Mouse (Mus musculus): ENCODE results near the gene Sh3pxd2a. TPM values are rescaled to one million over a fixed set of nuclear protein-coding genes. Genes with fewer than 3 reads are reported as not detected.

Sh3pxd2a gene
- polyA plus RNA-seq, 1 experiment from 2014 or later = 2.3 TPM

DNA sequence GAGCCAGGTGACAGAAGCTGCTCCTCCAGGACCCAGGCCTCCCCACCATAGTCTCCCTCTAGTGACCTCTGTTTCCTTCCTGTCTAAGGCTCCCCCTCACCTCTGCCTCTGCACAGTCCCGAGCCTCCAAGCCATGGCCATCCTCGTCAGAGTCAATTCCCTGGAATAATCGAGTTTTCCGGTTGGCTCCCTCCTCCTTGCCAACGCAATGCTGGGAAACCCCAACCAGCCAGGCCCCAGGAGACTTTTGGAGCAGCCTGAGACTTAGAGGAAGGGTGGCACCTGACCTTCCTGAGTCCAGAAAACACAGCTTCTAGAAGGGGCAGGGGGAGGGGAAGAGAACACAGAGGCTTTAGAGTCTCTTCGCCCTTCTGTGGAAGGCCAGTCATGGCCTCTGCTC lies 213.3 kb downstream of the Sh3pxd2a start:
- Histone ChIP-seq H3K4me1 (peaks cover 8% of the 10 kb centered on the region), H3K4me3 (no peak overlapping the region), H3K36me3 (replicated peaks) (no peaks in the 10 kb centered on the region), H3K9me3 (no peaks in the 10 kb centered on the region), H3K9ac (no peak overlapping the region), H3K4me2 (no peak overlapping the region), H3K27ac (no peak overlapping the region), H3K27me3 (replicated peaks) (peaks cover 39% of the 10 kb centered on the region)
- WGBS = 55% methylated on average over 6 of the region's 6 CpGs
- no peak for ATAC-seq (replicated peaks)

DNA sequence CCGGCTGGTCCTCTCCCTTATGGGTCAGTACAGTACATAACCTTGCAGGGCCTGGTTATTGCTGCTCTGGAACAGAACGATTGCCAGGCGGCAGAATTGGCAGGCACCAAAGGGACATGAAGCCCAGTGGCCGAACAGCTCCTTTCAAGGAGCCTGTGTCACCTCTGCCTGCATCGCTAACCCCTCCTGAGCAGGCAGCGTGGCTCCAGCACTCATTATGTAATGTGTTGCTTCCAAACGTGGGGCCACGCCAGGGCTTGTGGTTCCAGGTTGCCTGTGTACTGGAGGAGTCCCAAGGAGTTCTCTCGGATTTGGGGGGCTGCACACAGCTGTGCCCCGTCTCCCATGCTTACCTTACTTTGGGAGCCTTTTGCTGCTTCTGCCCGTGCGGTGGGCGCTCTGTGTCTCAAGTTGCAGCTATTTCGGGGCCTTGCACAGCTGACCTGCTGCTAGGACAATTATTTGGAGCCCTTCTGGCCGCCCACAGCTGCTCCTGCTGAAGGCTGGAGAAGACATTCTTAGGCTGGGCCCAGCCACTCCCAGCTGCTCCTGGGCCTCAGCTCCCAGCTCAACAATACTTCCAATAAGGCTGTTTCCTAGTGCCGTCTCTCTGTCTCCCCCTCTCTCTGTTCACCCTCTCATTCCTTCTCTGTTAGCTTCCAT lies 215.2 kb downstream of the Sh3pxd2a start:
- Histone ChIP-seq H3K27me3 (replicated peaks) (peaks cover 34% of the 10 kb centered on the region), H3K4me1 (peaks cover 8% of the 10 kb centered on the region), H3K27ac (no peak overlapping the region), H3K4me2 (no peak overlapping the region), H3K9me3 (no peaks in the 10 kb centered on the region), H3K36me3 (replicated peaks) (no peaks in the 10 kb centered on the region), H3K4me3 (no peak overlapping the region), H3K9ac (no peak overlapping the region)
- no peak for ATAC-seq (replicated peaks)
- WGBS = 73% methylated on average over 16 of the region's 16 CpGs

DNA sequence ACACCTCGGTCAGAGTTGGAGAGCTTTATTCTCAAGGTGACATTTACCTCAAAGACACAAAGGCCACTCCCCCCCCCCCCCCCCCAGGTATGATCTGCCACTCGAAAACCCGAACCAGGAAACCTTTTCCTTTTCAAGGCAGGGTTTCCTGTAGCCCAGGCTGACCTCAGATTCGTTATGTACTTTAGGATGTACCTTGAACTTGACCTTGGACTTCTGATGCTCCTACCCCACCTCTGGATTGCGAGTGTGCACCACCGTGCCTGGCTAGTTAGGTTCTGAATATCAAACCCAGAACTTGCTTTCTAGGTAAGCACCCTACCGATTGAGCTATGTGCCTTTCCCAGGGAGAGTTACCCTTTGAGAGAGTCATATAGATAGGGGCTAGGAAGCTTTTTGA lies 215.9 kb downstream of the Sh3pxd2a start:
- no peak overlapping the region for H3K27ac ChIP-seq
- 86% methylated on average over 7 of the region's 7 CpGs for WGBS
- H3K9me3 ChIP-seq = no peaks in the 10 kb centered on the region
- H3K4me2 ChIP-seq = no peak overlapping the region
- H3K36me3 ChIP-seq (replicated peaks) = no peaks in the 10 kb centered on the region
- peaks cover 5% of the 10 kb centered on the region for H3K4me1 ChIP-seq
- H3K4me3 ChIP-seq = no peak overlapping the region
- H3K9ac ChIP-seq = no peak overlapping the region
- ATAC-seq (replicated peaks) = no peak
- peaks cover 27% of the 10 kb centered on the region for H3K27me3 ChIP-seq (replicated peaks)

DNA sequence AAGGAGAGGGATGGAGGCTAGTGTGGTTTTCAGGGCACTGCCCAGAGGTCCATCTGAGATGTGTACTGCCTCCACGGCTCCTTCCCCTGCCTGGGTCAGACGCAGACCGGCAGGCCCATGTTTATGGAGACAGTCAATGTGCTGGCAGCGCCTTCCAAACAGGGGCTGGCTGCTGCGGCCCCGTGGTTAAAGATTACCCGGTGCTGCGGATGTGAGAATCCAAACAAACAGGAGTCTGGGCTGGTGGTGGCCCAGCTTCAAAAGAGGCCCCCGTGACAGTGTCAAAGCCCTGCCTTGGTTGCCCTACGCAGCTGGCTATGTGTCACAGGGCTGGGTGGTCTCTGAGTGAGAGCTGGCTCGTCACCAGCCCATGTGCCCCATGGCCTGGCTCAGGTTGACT lies 216.4 kb downstream of the Sh3pxd2a start:
- Histone ChIP-seq H3K27me3 (replicated peaks) (peaks cover 22% of the 10 kb centered on the region), H3K9me3 (no peaks in the 10 kb centered on the region), H3K4me3 (no peak overlapping the region), H3K36me3 (replicated peaks) (no peaks in the 10 kb centered on the region), H3K27ac (no peak overlapping the region), H3K4me1 (peaks cover under 1% of the 10 kb centered on the region; the same call in 1 of the 2 replicates), H3K4me2 (no peak overlapping the region), H3K9ac (no peak overlapping the region)
- no peak for ATAC-seq (replicated peaks)
- 72% methylated on average over 11 of the region's 11 CpGs for WGBS

DNA sequence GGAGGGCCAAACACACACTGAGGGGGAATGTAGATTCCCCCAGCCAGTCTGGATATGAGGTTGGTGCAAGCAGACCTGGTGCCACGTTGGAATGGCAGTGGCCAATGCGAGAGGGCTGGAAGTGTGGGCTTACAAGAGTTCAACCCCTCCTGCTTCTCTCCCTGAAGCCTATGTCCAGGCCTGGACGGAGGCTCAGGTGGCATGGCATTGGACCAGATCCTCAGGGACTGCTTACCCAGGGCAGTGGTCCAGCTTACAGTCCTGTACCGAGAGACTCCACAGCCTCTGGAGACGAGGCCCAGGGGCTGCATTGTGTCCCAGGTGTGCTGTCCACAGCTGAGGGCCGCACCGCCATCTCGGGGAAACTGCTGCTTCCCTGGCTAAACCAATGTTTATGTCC lies 218.7 kb downstream of the Sh3pxd2a start:
- no peak overlapping the region for H3K27ac ChIP-seq
- no peak overlapping the region for H3K4me3 ChIP-seq
- WGBS = 77% methylated on average over 8 of the region's 8 CpGs
- H3K27me3 ChIP-seq (replicated peaks) = 0 out of 2 replicates have a peak, but pooled peaks cover under 1% of the 10 kb centered on the region
- no peaks in the 10 kb centered on the region for H3K9me3 ChIP-seq
- no peak overlapping the region for H3K4me2 ChIP-seq
- no peaks in the 10 kb centered on the region for H3K36me3 ChIP-seq (replicated peaks)
- ATAC-seq (replicated peaks) = no peak
- no peak overlapping the region for H3K9ac ChIP-seq
- no peaks in the 10 kb centered on the region for H3K4me1 ChIP-seq

DNA sequence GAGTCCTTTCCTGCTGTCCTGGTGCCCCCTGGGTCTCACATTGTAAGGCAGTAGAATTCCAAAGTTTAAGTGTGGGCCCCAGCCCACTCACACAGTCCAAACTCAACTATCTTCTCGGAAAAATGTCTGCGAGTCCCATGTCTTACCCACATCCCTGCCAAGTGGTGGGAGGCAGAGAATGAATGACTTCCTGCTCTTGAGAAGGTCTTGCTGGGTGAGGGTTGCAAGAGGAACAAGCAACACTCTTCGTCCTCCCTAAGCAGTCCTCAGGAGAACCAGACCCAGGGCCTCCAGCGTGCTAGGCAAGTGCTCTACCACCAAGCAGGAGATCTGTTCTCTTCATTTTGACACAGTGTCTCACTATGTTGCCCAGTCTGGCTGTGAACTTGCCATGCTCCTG lies 222.0 kb downstream of the Sh3pxd2a start:
- Histone ChIP-seq H3K27ac (no peak overlapping the region), H3K4me3 (no peak overlapping the region), H3K4me2 (no peak overlapping the region), H3K9ac (no peak overlapping the region), H3K4me1 (no peaks in the 10 kb centered on the region), H3K36me3 (replicated peaks) (no peaks in the 10 kb centered on the region), H3K27me3 (replicated peaks) (0 out of 2 replicates have a peak, but pooled peaks cover 3% of the 10 kb centered on the region), H3K9me3 (no peaks in the 10 kb centered on the region)
- no peak for ATAC-seq (replicated peaks)
- WGBS = 89% methylated on average over 4 of the region's 4 CpGs

DNA sequence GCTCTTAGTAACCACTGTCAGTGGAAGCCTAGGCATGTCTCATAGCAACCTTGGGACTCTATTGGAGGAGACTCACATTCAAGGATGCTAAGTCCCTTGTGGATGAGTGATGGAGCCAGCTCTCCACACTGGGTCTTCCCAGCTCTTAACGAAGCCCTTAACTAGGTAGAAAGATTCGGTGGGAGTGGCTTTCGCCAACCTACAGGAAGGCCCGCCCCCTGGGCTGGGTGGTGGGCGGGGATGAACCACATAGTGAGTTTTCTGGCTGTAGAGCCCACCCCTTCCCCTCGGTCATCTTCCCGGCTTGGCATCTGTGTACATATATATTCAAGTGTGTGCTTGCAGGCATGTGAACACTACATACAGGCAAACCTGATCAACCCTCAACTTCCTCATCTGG lies 223.2 kb downstream of the Sh3pxd2a start:
- Histone ChIP-seq H3K4me3 (no peak overlapping the region), H3K27ac (no peak overlapping the region), H3K9me3 (no peaks in the 10 kb centered on the region), H3K27me3 (replicated peaks) (0 out of 2 replicates have a peak, but pooled peaks cover 3% of the 10 kb centered on the region), H3K36me3 (replicated peaks) (no peaks in the 10 kb centered on the region), H3K4me1 (no peaks in the 10 kb centered on the region), H3K4me2 (no peak overlapping the region), H3K9ac (no peak overlapping the region)
- 69% methylated on average over 7 of the region's 7 CpGs for WGBS
- ATAC-seq (replicated peaks) = no peak

DNA sequence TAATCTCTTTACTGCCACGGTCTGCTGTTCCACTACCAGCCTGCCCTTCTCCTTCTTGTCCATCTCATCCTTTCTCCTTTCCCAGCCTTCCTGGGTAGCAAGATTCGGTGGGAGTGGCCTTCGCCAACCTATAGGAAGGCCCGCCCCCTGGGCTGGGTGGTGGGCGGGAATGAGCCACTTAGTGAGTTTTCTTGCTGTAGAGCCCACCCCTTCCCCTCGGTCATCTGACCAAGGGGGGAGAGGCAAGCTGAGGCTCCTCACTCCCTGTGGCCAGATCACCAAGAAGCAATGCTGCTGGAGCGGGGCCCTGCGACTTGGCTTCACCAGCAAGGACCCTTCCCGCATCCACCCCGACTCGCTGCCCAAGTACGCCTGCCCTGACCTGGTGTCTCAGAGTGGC lies 224.1 kb downstream of the Sh3pxd2a start:
- Histone ChIP-seq H3K27ac (no peak overlapping the region), H3K4me2 (no peak overlapping the region), H3K4me1 (no peaks in the 10 kb centered on the region), H3K36me3 (replicated peaks) (no peaks in the 10 kb centered on the region), H3K4me3 (no peak overlapping the region), H3K27me3 (replicated peaks) (0 out of 2 replicates have a peak, but pooled peaks cover 3% of the 10 kb centered on the region), H3K9ac (no peak overlapping the region), H3K9me3 (no peaks in the 10 kb centered on the region)
- ATAC-seq (replicated peaks) = no peak
- WGBS = 47% methylated on average over 12 of the region's 12 CpGs

DNA sequence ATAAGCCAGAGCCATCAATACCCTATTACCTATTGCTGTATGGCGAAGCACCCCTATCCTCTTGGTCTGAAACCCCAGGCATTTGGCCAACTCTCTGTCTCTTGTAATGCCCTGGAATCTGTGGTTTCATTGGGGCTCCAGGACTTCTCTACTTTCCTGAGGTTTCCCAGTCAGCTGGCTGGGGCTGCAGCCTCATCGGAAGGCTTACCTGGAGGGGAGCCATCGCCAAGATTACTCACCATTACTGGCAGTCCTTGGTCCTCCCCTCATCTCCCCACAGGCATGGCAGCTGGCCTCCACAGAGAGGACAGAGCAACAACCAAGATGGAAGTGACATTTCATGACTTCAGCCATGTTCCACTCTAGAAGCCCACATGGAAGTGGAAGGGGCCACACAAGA lies 231.1 kb downstream of the Sh3pxd2a start:
- H3K4me1 ChIP-seq = peaks cover 10% of the 10 kb centered on the region
- WGBS = 95% methylated on average over 3 of the region's 3 CpGs
- H3K4me3 ChIP-seq = no peak overlapping the region
- H3K27me3 ChIP-seq (replicated peaks) = no peaks in the 10 kb centered on the region
- no peak for ATAC-seq (replicated peaks)
- no peaks in the 10 kb centered on the region for H3K9me3 ChIP-seq
- H3K36me3 ChIP-seq (replicated peaks) = no peaks in the 10 kb centered on the region
- H3K9ac ChIP-seq = no peak overlapping the region
- H3K4me2 ChIP-seq = no peak overlapping the region
- H3K27ac ChIP-seq = no peak overlapping the region

DNA sequence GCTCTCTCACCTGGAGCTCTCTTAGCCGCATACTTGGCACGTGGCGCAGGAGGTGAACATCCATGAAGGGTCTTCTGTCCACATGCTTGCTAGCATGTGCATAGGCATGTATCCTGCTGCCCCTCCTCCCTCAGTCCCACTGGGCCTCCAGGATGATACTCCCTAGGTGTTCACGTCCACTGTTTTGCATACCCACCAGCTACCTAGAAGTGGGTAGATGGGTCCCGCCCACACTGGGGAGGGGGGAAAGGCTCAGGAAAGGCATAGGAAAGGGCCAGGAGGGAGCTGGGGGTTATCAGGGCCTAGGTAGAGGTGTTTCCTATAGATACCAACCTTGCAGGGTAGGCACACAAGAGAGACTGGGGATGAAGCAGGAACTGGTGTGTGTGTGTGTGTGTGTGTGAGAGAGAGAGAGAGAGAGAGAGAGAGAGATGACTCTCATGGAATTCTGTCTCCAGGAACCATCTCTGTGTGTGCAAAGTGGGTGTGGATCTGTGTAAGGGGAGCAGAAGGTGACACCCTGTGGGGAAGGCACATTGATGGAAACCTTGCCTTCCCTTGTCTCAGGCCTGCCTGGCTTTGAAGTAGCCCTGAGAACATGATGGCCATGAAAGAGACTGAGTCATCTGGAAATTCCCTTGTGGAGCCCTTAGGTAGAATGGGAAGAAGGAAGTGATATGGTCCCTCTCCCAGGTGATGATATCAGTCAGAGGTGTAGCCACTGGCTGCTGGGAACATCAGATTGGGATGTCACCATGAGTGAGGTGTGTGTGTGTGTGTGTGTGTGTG lies 231.9 kb downstream of the Sh3pxd2a start:
- 88% methylated on average over 5 of the region's 5 CpGs for WGBS
- no peak for ATAC-seq (replicated peaks)
- H3K27ac ChIP-seq = no peak overlapping the region
- no peak overlapping the region for H3K4me2 ChIP-seq
- H3K9me3 ChIP-seq = no peaks in the 10 kb centered on the region
- no peaks in the 10 kb centered on the region for H3K27me3 ChIP-seq (replicated peaks)
- no peaks in the 10 kb centered on the region for H3K36me3 ChIP-seq (replicated peaks)
- peaks cover 10% of the 10 kb centered on the region for H3K4me1 ChIP-seq
- H3K4me3 ChIP-seq = no peak overlapping the region
- no peak overlapping the region for H3K9ac ChIP-seq

DNA sequence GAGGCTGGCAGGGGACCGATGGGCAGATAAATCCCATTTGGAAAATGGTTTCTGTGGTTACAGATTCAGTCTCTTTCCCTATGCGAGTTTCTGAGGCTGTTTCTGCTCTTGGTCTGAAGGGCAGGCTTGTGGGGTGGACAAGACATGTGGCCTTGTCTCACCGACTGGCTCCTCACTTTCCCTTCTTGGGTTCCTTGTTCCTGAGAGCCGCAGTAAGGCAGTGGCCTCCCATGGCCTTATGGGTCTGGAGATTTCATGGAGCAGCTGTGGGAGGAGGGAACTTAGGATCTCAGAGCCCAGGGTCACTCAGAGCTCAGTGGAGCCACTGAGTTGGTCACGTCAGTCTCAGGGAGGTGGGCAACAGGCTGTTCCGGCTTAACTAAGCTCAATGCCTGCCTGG lies 232.8 kb downstream of the Sh3pxd2a start:
- H3K9ac ChIP-seq = no peak overlapping the region

DNA sequence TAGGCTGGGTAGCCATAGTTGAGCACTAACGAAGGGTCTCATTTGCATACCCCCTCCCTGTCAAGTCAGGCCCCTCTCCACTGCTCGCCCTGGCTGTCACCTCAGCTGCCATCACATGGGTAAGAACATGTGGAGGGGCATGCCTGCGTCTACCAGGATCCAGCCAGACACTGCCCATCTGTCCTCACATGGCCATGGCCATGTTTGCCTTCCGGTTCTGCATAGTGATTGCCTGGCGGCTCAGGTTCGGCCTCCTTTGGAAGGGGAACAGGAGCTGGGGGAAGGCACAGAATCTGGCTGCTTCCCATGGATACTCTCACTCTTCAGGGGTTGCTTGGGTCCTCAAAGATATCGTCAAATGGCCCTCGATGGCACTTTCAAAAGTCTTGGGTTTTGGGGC lies 233.5 kb downstream of the Sh3pxd2a start:
- 86% methylated on average over 8 of the region's 8 CpGs for WGBS
- H3K27ac ChIP-seq = no peak overlapping the region
- ATAC-seq (replicated peaks) = no peak
- peaks cover 10% of the 10 kb centered on the region for H3K4me1 ChIP-seq
- no peaks in the 10 kb centered on the region for H3K27me3 ChIP-seq (replicated peaks)
- no peaks in the 10 kb centered on the region for H3K36me3 ChIP-seq (replicated peaks)
- no peak overlapping the region for H3K4me2 ChIP-seq
- H3K4me3 ChIP-seq = no peak overlapping the region
- H3K9ac ChIP-seq = no peak overlapping the region
- no peaks in the 10 kb centered on the region for H3K9me3 ChIP-seq

More for the DNA sequence above, 232.8 kb downstream of the Sh3pxd2a start:
- 86% methylated on average over 6 of the region's 6 CpGs for WGBS
- no peaks in the 10 kb centered on the region for H3K9me3 ChIP-seq
- H3K4me2 ChIP-seq = no peak overlapping the region
- no peak overlapping the region for H3K27ac ChIP-seq
- no peaks in the 10 kb centered on the region for H3K27me3 ChIP-seq (replicated peaks)
- H3K36me3 ChIP-seq (replicated peaks) = no peaks in the 10 kb centered on the region
- H3K4me1 ChIP-seq = peaks cover 10% of the 10 kb centered on the region
- no peak for ATAC-seq (replicated peaks)
- no peak overlapping the region for H3K4me3 ChIP-seq

DNA sequence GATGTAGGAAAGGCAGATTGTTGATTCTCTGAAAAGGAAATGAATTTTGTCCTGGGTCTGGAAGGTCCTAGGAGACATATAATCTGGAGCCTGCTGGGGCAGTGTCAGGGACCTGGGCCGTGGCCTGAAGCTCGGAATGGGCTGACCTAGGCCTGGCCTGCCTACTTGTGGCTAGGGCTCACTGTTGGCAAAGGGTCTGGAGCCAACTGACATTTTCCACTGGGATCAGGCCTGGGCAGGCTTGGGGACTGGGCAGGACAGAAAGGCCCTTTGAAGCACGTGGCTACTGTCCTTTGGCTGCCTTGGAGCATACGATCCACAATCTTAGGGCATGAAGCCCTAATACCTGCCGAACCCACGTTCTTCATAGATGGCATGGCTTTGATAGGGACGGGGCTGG lies 234.1 kb downstream of the Sh3pxd2a start:
- peaks cover 10% of the 10 kb centered on the region for H3K4me1 ChIP-seq
- no peak for ATAC-seq (replicated peaks)
- no peak overlapping the region for H3K27ac ChIP-seq
- H3K4me3 ChIP-seq = no peak overlapping the region
- H3K36me3 ChIP-seq (replicated peaks) = no peaks in the 10 kb centered on the region
- no peak overlapping the region for H3K9ac ChIP-seq
- 94% methylated on average over 7 of the region's 7 CpGs for WGBS
- H3K27me3 ChIP-seq (replicated peaks) = no peaks in the 10 kb centered on the region
- no peak overlapping the region for H3K4me2 ChIP-seq
- no peaks in the 10 kb centered on the region for H3K9me3 ChIP-seq
